Mouse (Mus musculus): ENCODE results near the gene Myo9a.

GRCm38 (mm10) chr9:59949511-59949910 is 198.8 kb downstream of the Myo9a start:
- TF ChIP-seq CTCF (IDR thresholded peaks at IDR 0.05; ENCODE audit: extremely low read depth, insufficient read length, insufficient replicate concordance, low read depth, low read length) (no peak), POLR2A (IDR thresholded peaks at IDR 0.05; ENCODE audit: low read depth, low read length) (no peak)

Measured in small intestine, adult 2 months (tissue).